Comparison of ENCODE assay signal across 8 mouse cellular contexts in the genomic region with DNA sequence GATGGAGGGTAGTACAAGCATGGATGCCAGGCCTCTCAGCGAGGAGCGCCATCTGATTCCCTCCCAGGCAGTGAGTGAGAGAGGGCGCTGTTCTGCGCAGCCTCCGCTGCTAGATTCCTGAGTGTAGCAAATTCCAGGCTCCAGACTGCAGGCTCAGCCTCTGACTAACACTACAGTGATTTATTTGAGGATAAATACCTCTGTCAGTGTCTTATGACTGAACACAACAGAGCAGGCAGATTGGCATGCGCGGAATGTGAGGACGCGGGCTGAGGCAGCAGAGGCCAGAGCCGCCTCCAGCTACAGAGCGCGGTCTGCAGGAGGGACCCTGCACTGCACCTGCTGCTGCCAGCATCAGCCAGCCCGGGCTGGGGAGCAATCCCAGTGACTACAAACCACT.
DNase-seq lines count a peak whose midpoint lies in the region; ATAC-seq and TF ChIP-seq lines count a peak whose summit lies in the region.

No protein-coding gene starts in this region.

- peak overlapping the region; percentile 18 for H3K4me2 ChIP-seq in hindbrain, embryonic 13.5 days

- no peaks in the 10 kb centered on the region for H3K27me3 ChIP-seq in hindbrain, embryonic 13.5 days
- H3K27me3 ChIP-seq in thymus, adult 2 months (ENCODE audit: control insufficient read depth, insufficient read depth, low read length) = no peaks in the 10 kb centered on the region

- H3K9ac ChIP-seq in hindbrain, embryonic 13.5 days = peak overlapping the region; percentile 36

- H3K4me3 ChIP-seq in hindbrain, embryonic 13.5 days = no peak overlapping the region
- no peak overlapping the region for H3K4me3 ChIP-seq in thymus, adult 2 months (ENCODE audit: control insufficient read depth, insufficient read depth, low read length)

- H3K27ac ChIP-seq in hindbrain, embryonic 13.5 days = peak overlapping the region; percentile 77
- no peak overlapping the region for H3K27ac ChIP-seq in thymus, adult 2 months (ENCODE audit: control insufficient read depth, insufficient read depth, low read length)

- peak; percentile 67 for ATAC-seq in hindbrain, embryonic 13.5 days (ENCODE audit: low FRiP score)

- TF ChIP-seq POLR2A in thymus, adult 2 months (IDR thresholded peaks at IDR 0.05; ENCODE audit: control insufficient read depth, extremely low read depth, insufficient read depth, low read length, poor library complexity) = no peak

- no peaks in the 10 kb centered on the region for H3K9me3 ChIP-seq in hindbrain, embryonic 13.5 days

- TF ChIP-seq CTCF in thymus, adult 2 months (IDR thresholded peaks at IDR 0.05; ENCODE audit: borderline replicate concordance, control insufficient read depth, extremely low read depth, insufficient read depth, low read length, poor library complexity) = no peak

- H3K36me3 ChIP-seq in hindbrain, embryonic 13.5 days = 0 out of 2 replicates have a peak, but pooled peaks cover 5% of the 10 kb centered on the region
- peaks cover 23% of the 10 kb centered on the region for H3K36me3 ChIP-seq in thymus, adult 2 months (ENCODE audit: control insufficient read depth, insufficient read depth, low read length)

- 5% methylated on average over 13 of the region's 13 CpGs for WGBS in hindbrain, embryonic 13.5 days
- WGBS in thymus, adult 2 months = 89% methylated on average over 13 of the region's 13 CpGs

- H3K4me1 ChIP-seq in hindbrain, embryonic 13.5 days (replicated peaks) = peaks cover 87% of the 10 kb centered on the region
- peaks cover 42% of the 10 kb centered on the region for H3K4me1 ChIP-seq in thymus, adult 2 months (replicated peaks; ENCODE audit: control insufficient read depth, insufficient read depth, low read length)

- peak; percentile 84 for DNase-seq in ES-CJ7 (ENCODE audit: low read depth, low spot score)
- DNase-seq in cerebellum, postnatal 10 days = peak; percentile 75 to 78
- DNase-seq in frontal cortex, postnatal 14 days (ENCODE audit: low spot score in 2 of 2) = peak; percentile 55 to 60
- peak; percentile 64 to 74 for DNase-seq in layer of hippocampus, postnatal 10 days (ENCODE audit: low spot score in 2 of 2)
- peak; percentile 88 for DNase-seq in lung, postnatal 10 days
- peak; percentile 64 for DNase-seq in right cerebral cortex, postnatal 14 days
- no peak for DNase-seq in thymus, adult 2 months
